Mouse (Mus musculus): ENCODE measurements at regions not wholly inside any gene's neighbourhood (a gene's known extent, or its start where the extent isn't known, plus 50 kb on each side); places are given as distances from the start of the nearest gene placed in this dataset.

DNA sequence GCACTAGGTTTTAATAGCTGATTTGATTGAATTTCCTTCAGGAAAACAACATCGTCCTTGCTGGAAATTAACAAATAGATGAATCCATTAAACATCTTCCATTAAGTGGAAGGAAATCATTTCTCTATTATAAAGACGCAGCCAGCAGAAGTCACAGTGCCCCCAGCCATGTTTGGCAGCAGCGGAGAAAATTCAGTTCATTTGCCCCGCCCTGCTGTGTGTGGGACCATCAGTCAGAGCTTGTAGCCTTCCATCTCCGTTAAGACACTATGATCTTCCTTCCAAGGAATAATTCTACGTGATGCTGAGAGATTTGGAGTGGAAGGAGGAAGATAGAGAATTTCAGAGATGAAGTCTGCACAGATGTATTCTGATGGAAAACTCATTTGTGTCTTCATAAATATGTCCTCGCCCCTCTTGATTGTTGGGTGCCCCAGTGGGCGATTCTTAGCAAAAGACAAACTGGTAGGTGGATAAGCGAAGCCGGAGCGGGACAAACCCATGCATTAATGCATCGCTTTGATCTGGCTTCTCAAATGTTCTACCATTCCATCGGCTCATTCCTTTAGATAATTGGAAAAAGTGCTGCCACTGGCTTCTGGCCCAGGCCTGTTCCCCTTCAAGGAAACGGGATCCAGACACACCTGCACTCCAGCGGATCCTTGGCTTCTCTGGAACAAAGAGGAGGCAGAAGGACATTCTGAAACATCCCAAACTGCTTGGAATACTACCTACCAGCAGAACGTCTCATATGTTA, 59.7 kb upstream of the Kctd3 start:
- DNase-seq (ENCODE audit: low spot score) = no peak

GRCm38 (mm10) chr1:189066446-189067151, 59.0 kb upstream of the Kctd3 start:
- Histone ChIP-seq H3K4me1 (ENCODE audit: insufficient read depth, low read depth, low read length) (no peaks in the 10 kb centered on the region), H3K4me3 (ENCODE audit: low read depth, low read length) (no peak overlapping the region), H3K36me3 (replicated peaks) (no peaks in the 10 kb centered on the region), H3K27me3 (ENCODE audit: insufficient read depth, low read length) (no peaks in the 10 kb centered on the region), H3K9me3 (replicated peaks) (peaks cover 42% of the 10 kb centered on the region)
- DNase-seq (ENCODE audit: low spot score) = no peak
- TF ChIP-seq TAL1 (conservative IDR thresholded peaks at IDR 0.05; ENCODE audit: low read depth, low read length) (no peak), CTCF (IDR thresholded peaks at IDR 0.05; ENCODE audit: low read depth, low read length) (no peak), GATA2 (IDR thresholded peaks at IDR 0.05; ENCODE audit: borderline replicate concordance, low read depth, low read length) (no peak)
- no peak for ATAC-seq (ENCODE audit: extremely low read depth, insufficient number of reproducible peaks, low FRiP score, poor library complexity, severe bottlenecking)

More for the DNA sequence above, 59.7 kb upstream of the Kctd3 start:
- H3K36me3 ChIP-seq (replicated peaks) = no peaks in the 10 kb centered on the region
- peaks cover 43% of the 10 kb centered on the region for H3K9me3 ChIP-seq (replicated peaks)
- ATAC-seq (ENCODE audit: extremely low read depth, insufficient number of reproducible peaks, low FRiP score, poor library complexity, severe bottlenecking) = no peak
- no peak overlapping the region for H3K4me3 ChIP-seq (ENCODE audit: low read depth, low read length)
- no peak for TF ChIP-seq POLR2AphosphoS5 (IDR thresholded peaks at IDR 0.05; ENCODE audit: insufficient replicate concordance, low read depth, low read length)
- TF ChIP-seq GATA1 (IDR thresholded peaks at IDR 0.05; ENCODE audit: borderline replicate concordance, low read length) = no peak
- TF ChIP-seq CTCF (IDR thresholded peaks at IDR 0.05; ENCODE audit: low read depth, low read length) = no peak
- TF ChIP-seq TAL1 (conservative IDR thresholded peaks at IDR 0.05; ENCODE audit: low read depth, low read length) = no peak
- no peak for TF ChIP-seq GATA2 (IDR thresholded peaks at IDR 0.05; ENCODE audit: borderline replicate concordance, low read depth, low read length)
- no peaks in the 10 kb centered on the region for H3K4me1 ChIP-seq (ENCODE audit: insufficient read depth, low read depth, low read length)
- no peaks in the 10 kb centered on the region for H3K27me3 ChIP-seq (ENCODE audit: insufficient read depth, low read length)

DNA sequence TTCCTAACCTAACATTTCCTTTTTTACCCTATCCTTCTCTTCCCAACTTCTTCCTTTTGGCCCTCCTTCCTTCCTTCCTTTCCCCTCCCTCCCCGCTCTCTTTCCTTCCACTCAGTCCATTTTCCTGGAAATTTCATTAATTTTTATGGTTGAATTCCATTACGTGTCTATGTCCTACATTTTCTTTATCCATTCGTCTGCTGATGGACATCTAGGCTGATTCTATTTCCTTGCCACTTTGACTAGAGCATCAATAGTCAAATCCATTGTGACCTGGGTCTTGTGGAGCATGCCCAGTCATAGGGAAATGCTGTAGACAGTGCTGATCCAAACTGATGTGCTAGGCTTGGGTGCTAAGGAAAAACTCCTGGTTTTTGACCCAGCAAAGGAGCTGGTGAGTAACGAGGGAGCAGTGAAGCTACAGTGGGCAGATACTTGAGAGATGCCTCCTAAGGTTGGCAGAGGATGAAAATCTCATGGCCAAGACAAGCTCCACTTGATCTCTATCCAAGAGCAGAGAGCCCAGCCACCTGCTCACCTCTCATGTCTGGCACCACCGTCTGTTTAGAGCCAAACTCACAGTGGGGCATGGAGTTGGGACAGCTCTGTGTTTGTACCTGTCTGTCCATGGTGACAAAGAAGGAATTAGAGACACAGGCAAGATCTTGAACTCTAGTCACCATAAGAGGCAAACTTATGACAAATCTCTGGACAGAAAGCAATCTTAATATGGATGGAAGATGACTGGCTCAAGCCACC, 57.7 kb upstream of the Kctd3 start:
- Histone ChIP-seq H3K27me3 (ENCODE audit: insufficient read depth, low read length) (no peaks in the 10 kb centered on the region), H3K4me3 (ENCODE audit: low read depth, low read length) (no peak overlapping the region), H3K4me1 (ENCODE audit: insufficient read depth, low read depth, low read length) (no peaks in the 10 kb centered on the region), H3K36me3 (replicated peaks) (no peaks in the 10 kb centered on the region), H3K9me3 (replicated peaks) (peaks cover 35% of the 10 kb centered on the region)
- TF ChIP-seq GATA1 (IDR thresholded peaks at IDR 0.05; ENCODE audit: borderline replicate concordance, low read length) (no peak), CTCF (IDR thresholded peaks at IDR 0.05; ENCODE audit: low read depth, low read length) (no peak), GATA2 (IDR thresholded peaks at IDR 0.05; ENCODE audit: borderline replicate concordance, low read depth, low read length) (no peak), TAL1 (conservative IDR thresholded peaks at IDR 0.05; ENCODE audit: low read depth, low read length) (no peak), POLR2AphosphoS5 (IDR thresholded peaks at IDR 0.05; ENCODE audit: insufficient replicate concordance, low read depth, low read length) (no peak)
- ATAC-seq (ENCODE audit: extremely low read depth, insufficient number of reproducible peaks, low FRiP score, poor library complexity, severe bottlenecking) = no peak; the same call in 1 of the 2 replicates
- no peak for DNase-seq (ENCODE audit: low spot score)

- Histone ChIP-seq H3K27me3 (ENCODE audit: insufficient read depth, low read length) (no peaks in the 10 kb centered on the region), H3K4me3 (ENCODE audit: low read depth, low read length) (no peak overlapping the region), H3K36me3 (replicated peaks) (no peaks in the 10 kb centered on the region), H3K9me3 (replicated peaks) (peaks cover 32% of the 10 kb centered on the region), H3K4me1 (ENCODE audit: insufficient read depth, low read depth, low read length) (no peaks in the 10 kb centered on the region)
- DNase-seq (ENCODE audit: low spot score) = no peak
- TF ChIP-seq CTCF (IDR thresholded peaks at IDR 0.05; ENCODE audit: low read depth, low read length) (no peak), POLR2AphosphoS5 (IDR thresholded peaks at IDR 0.05; ENCODE audit: insufficient replicate concordance, low read depth, low read length) (no peak)
- no peak for ATAC-seq (ENCODE audit: extremely low read depth, insufficient number of reproducible peaks, low FRiP score, poor library complexity, severe bottlenecking)
Measured at GRCm38 (mm10) chr1:189064629-189065028, 57.0 kb upstream of the Kctd3 start.

DNA sequence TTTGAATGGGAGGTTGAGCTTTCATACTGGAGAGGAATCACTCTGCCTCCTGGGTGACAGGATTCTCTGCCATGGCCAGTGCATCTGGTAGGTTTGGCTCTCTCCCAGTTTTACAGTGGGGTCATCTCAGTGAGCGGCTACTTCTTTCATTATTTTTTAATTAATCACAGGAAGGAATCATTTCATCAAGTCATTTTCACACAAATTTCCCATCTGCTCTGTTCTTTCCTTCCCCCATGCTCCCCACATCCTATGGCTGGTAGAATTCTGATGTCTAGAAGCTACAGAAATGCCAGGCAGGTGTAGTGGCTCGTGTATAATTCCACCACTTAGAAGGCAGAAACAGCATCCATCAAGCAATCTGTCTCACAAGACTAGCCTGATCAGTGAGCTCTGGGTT, 56.1 kb upstream of the Kctd3 start:
- DNase-seq (ENCODE audit: low spot score) = no peak
- H3K36me3 ChIP-seq (replicated peaks) = no peaks in the 10 kb centered on the region
- no peak; the same call in 1 of the 2 replicates for ATAC-seq (ENCODE audit: extremely low read depth, insufficient number of reproducible peaks, low FRiP score, poor library complexity, severe bottlenecking)
- H3K9me3 ChIP-seq (replicated peaks) = peaks cover 32% of the 10 kb centered on the region
- no peaks in the 10 kb centered on the region for H3K27me3 ChIP-seq (ENCODE audit: insufficient read depth, low read length)
- TF ChIP-seq CTCF (IDR thresholded peaks at IDR 0.05; ENCODE audit: low read depth, low read length) (no peak), GATA2 (IDR thresholded peaks at IDR 0.05; ENCODE audit: borderline replicate concordance, low read depth, low read length) (no peak), GATA1 (IDR thresholded peaks at IDR 0.05; ENCODE audit: borderline replicate concordance, low read length) (no peak), POLR2AphosphoS5 (IDR thresholded peaks at IDR 0.05; ENCODE audit: insufficient replicate concordance, low read depth, low read length) (no peak), TAL1 (conservative IDR thresholded peaks at IDR 0.05; ENCODE audit: low read depth, low read length) (no peak)
- H3K4me1 ChIP-seq (ENCODE audit: insufficient read depth, low read depth, low read length) = no peaks in the 10 kb centered on the region
- H3K4me3 ChIP-seq (ENCODE audit: low read depth, low read length) = no peak overlapping the region

- no peak for TF ChIP-seq GATA1 (IDR thresholded peaks at IDR 0.05; ENCODE audit: borderline replicate concordance, low read length)
- TF ChIP-seq TAL1 (conservative IDR thresholded peaks at IDR 0.05; ENCODE audit: low read depth, low read length) = no peak
- TF ChIP-seq GATA2 (IDR thresholded peaks at IDR 0.05; ENCODE audit: borderline replicate concordance, low read depth, low read length) = no peak
- TF ChIP-seq CTCF (IDR thresholded peaks at IDR 0.05; ENCODE audit: low read depth, low read length) = no peak
- TF ChIP-seq POLR2AphosphoS5 (IDR thresholded peaks at IDR 0.05; ENCODE audit: insufficient replicate concordance, low read depth, low read length) = no peak
- ATAC-seq (ENCODE audit: extremely low read depth, insufficient number of reproducible peaks, low FRiP score, poor library complexity, severe bottlenecking) = no peak
- Histone ChIP-seq H3K36me3 (replicated peaks) (no peaks in the 10 kb centered on the region), H3K4me3 (ENCODE audit: low read depth, low read length) (no peak overlapping the region), H3K4me1 (ENCODE audit: insufficient read depth, low read depth, low read length) (no peaks in the 10 kb centered on the region), H3K27me3 (ENCODE audit: insufficient read depth, low read length) (no peaks in the 10 kb centered on the region), H3K9me3 (replicated peaks) (peaks cover 32% of the 10 kb centered on the region)
- no peak for DNase-seq (ENCODE audit: low spot score)
Measured at GRCm38 (mm10) chr1:189063209-189063608, 55.6 kb upstream of the Kctd3 start.
